Mouse (Mus musculus) G1E (cell line): ENCODE measurements around the gene Sptlc3.

Source experiments
- CTCF ChIP-seq: IDR thresholded peaks from 2 replicates; pipeline ENCODE4 v1.5.1; 2012; ENCODE audit warnings: low read depth, low read length, inconsistent platforms, mixed read lengths
- GATA1 ChIP-seq: IDR thresholded peaks from 2 replicates; pipeline ENCODE4 v1.6.1; 2012; ENCODE audit warnings: borderline replicate concordance, low read length, inconsistent platforms, mixed read lengths
- GATA2 ChIP-seq: IDR thresholded peaks from 2 replicates; pipeline ENCODE4 v1.6.1; 2012; ENCODE audit warnings: low read depth, low read length, inconsistent platforms, borderline replicate concordance
- POLR2AphosphoS5 ChIP-seq: IDR thresholded peaks from 2 replicates; pipeline ENCODE4 v1.6.1; 2012; ENCODE audit warnings: low read depth, low read length, inconsistent platforms; ENCODE audit not compliant: insufficient replicate concordance
- TAL1 ChIP-seq: conservative IDR thresholded peaks from 2 replicates; pipeline ENCODE4 v1.6.1; 2012; ENCODE audit warnings: low read depth, low read length, inconsistent platforms, mixed read lengths

GRCm38 (mm10) chr2:139634506-139634905 lies 140.8 kb downstream of the Sptlc3 start:
- TF ChIP-seq CTCF: no peak
- TF ChIP-seq TAL1: no peak
- no peak for TF ChIP-seq POLR2AphosphoS5
- TF ChIP-seq GATA1: no peak
- TF ChIP-seq GATA2: no peak
